Mouse (Mus musculus) layer of hippocampus, adult 18-20 months (tissue): ENCODE data around the gene Sphk1. TPM values are rescaled to one million over a fixed set of nuclear protein-coding genes. Genes with fewer than 3 reads are reported as not detected.
A peak's percentile ranks its signal among the peaks of the same experiment; 100 is the strongest.

ENCODE experiments used
- DNase-seq, 2 experiments: peaks; one replicate each; pipeline ENCODE4 v3.0.0; 2022; ENCODE audit warnings: low spot score in 2 of 2
- total RNA-seq, 2 experiments: library from RNA; stranded (reverse); gene quantifications; 2 replicates each; pipeline ENCODE4 v1.2.3; 2021

Gene Sphk1
- total RNA-seq, 2 experiments from 2014 or later = 0.84 to 2.3 TPM

- DNase-seq = peak; percentile 45 to 56
Measured at GRCm38 (mm10) chr11:116572756-116573543, 42.2 kb downstream of the Sphk1 start.

- no peak for DNase-seq
Measured at GRCm38 (mm10) chr11:116574486-116574885, 43.8 kb downstream of the Sphk1 start.

- no peak for DNase-seq
Measured at GRCm38 (mm10) chr11:116574982-116575381, 44.3 kb downstream of the Sphk1 start.

GRCm38 (mm10) chr11:116575396-116575795, 44.7 kb downstream of the Sphk1 start:
- DNase-seq = no peak

GRCm38 (mm10) chr11:116579280-116579679, 48.6 kb downstream of the Sphk1 start:
- no peak for DNase-seq

- DNase-seq = no peak
Measured at GRCm38 (mm10) chr11:116580031-116580652, 49.4 kb downstream of the Sphk1 start.

- peak in 1 of 2 experiments; percentile 53 for DNase-seq
Measured at GRCm38 (mm10) chr11:116580711-116581375, 50.1 kb downstream of the Sphk1 start.

- DNase-seq = peak; percentile 83 to 91
Measured at GRCm38 (mm10) chr11:116581376-116581814, 50.7 kb downstream of the Sphk1 start, which contains the start of gene Ube2o. TSS of gene Ube2o (minus strand) at chr11:116581447.

- no peak for DNase-seq
Measured at GRCm38 (mm10) chr11:116585682-116586081, 55.0 kb downstream of the Sphk1 start.

Other genes starting within 250 kb of the Sphk1 start
- not detected for gene Galr2, start 250.0 kb upstream of the Sphk1 start, total RNA-seq
- gene Exoc7, start 223.7 kb upstream of the Sphk1 start, total RNA-seq = 10 to 100 TPM; 69.4 to 85.5 TPM
- gene Foxj1, start 195.5 kb upstream of the Sphk1 start, total RNA-seq = 1 to 10 TPM; 6.2 to 7.5 TPM
- gene Rnf157, start 117.9 kb upstream of the Sphk1 start, total RNA-seq = 100 to 1,000 TPM; 245 to 252 TPM
- 10 to 100 TPM; 33.3 to 40.5 TPM for gene Ubald2, start 96.8 kb upstream of the Sphk1 start, total RNA-seq
- not detected for gene Qrich2, start 64.7 kb upstream of the Sphk1 start, total RNA-seq
- 10 to 100 TPM; 87.0 to 91.5 TPM for gene Prpsap1, start 36.7 kb upstream of the Sphk1 start, total RNA-seq
- gene Ube2o, start 50.5 kb downstream of the Sphk1 start, total RNA-seq = 100 to 1,000 TPM in 1 of 2 experiments, 10 to 100 TPM in 1; 99.4 to 104 TPM
- gene Aanat, start 55.5 kb downstream of the Sphk1 start, total RNA-seq = 1 to 10 TPM in 1 of 2 experiments, under 1 TPM in 1; 0.33 to 1.1 TPM
- gene Rhbdf2, start 96.1 kb downstream of the Sphk1 start, total RNA-seq = 1 to 10 TPM; 1.1 to 1.3 TPM
- gene Prcd, start 122.6 kb downstream of the Sphk1 start, total RNA-seq = 1 to 10 TPM; 5.6 to 5.8 TPM
- 10 to 100 TPM; 71.3 to 80.7 TPM for gene Cygb, start 123.4 kb downstream of the Sphk1 start, total RNA-seq
- gene St6galnac1, start 244.6 kb downstream of the Sphk1 start, total RNA-seq = not detected